Mouse (Mus musculus): Measurements from ENCODE around the gene Duoxa2.
"Not testable (repeated sequence)": the region's sequence is repeated elsewhere in the genome, so short reads cannot be mapped to it uniquely, and the experiment has no call there.

The Duoxa2 gene

DNA sequence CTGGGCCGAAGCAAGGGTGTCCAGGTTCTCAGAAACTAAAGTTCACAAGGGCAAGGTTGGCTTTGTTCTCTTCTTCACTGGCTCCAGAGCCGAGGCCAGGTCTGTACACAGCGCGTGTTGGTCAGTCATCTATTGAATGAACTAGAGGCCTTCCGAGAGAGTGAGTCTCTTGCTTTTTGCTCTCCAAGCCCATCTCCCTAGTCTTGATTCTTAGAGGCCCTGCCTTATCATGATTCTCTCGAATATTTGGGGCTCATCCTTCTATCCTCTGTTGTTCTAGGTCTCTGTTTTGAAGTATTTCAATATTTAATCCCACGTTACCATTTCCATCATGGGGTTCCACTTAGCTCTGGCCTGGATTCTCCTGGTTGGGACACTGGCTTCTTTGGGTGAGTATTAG, 16.7 kb downstream of the Duoxa2 start, which contains the start of gene Duox1:
TSS of gene Duox1 (plus strand) at position 301 of the 400 bp plus-strand sequence.
- peaks cover 51% of the 10 kb centered on the region for H3K4me1 ChIP-seq (replicated peaks; ENCODE audit: low read depth, low read length)
- H3K4me3 ChIP-seq (replicated peaks; ENCODE audit: low read length): no peak within 1 kb of the TSS
- TF ChIP-seq NANOG (IDR thresholded peaks at IDR 0.05; ENCODE audit: borderline replicate concordance, low read length) (no peak), CTCF (conservative IDR thresholded peaks at IDR 0.05; ENCODE audit: low read length) (no peak), POU5F1 (IDR thresholded peaks at IDR 0.05; ENCODE audit: borderline replicate concordance, low read length) (no peak)
- H3K9me3 ChIP-seq (ENCODE audit: low read length): peaks cover 10% of the 10 kb centered on the region
- H3K36me3 ChIP-seq (ENCODE audit: insufficient read depth, low read length): no peaks in the 10 kb centered on the region
- peaks cover 80% of the 10 kb centered on the region for H3K27me3 ChIP-seq (ENCODE audit: insufficient read depth, low read length)

- Histone ChIP-seq H3K27me3 (ENCODE audit: insufficient read depth, low read length) (peaks cover 78% of the 10 kb centered on the region), H3K4me1 (replicated peaks; ENCODE audit: low read depth, low read length) (peaks cover 37% of the 10 kb centered on the region), H3K36me3 (ENCODE audit: insufficient read depth, low read length) (no peaks in the 10 kb centered on the region), H3K9me3 (ENCODE audit: low read length) (peaks cover 10% of the 10 kb centered on the region), H3K4me3 (replicated peaks; ENCODE audit: low read length) (no peak overlapping the region)
- no peak for TF ChIP-seq CTCF (conservative IDR thresholded peaks at IDR 0.05; ENCODE audit: low read length)
- no peak for TF ChIP-seq POU5F1 (IDR thresholded peaks at IDR 0.05; ENCODE audit: borderline replicate concordance, low read length)
- no peak for TF ChIP-seq NANOG (IDR thresholded peaks at IDR 0.05; ENCODE audit: borderline replicate concordance, low read length)
Measured at GRCm38 (mm10) chr2:122317384-122317783, 18.7 kb downstream of the Duoxa2 start.

- TF ChIP-seq CTCF (conservative IDR thresholded peaks at IDR 0.05; ENCODE audit: low read length) (no peak), POU5F1 (IDR thresholded peaks at IDR 0.05; ENCODE audit: borderline replicate concordance, low read length) (no peak), NANOG (IDR thresholded peaks at IDR 0.05; ENCODE audit: borderline replicate concordance, low read length) (no peak)
- Histone ChIP-seq H3K4me1 (replicated peaks; ENCODE audit: low read depth, low read length) (peaks cover 11% of the 10 kb centered on the region), H3K4me3 (replicated peaks; ENCODE audit: low read length) (no peak overlapping the region), H3K36me3 (ENCODE audit: insufficient read depth, low read length) (no peaks in the 10 kb centered on the region), H3K27me3 (ENCODE audit: insufficient read depth, low read length) (peaks cover 41% of the 10 kb centered on the region), H3K9me3 (ENCODE audit: low read length) (no peaks in the 10 kb centered on the region)
Measured at GRCm38 (mm10) chr2:122323960-122324359, 25.3 kb downstream of the Duoxa2 start.

GRCm38 (mm10) chr2:122324586-122324985, 25.9 kb downstream of the Duoxa2 start:
- no peaks in the 10 kb centered on the region for H3K9me3 ChIP-seq (ENCODE audit: low read length)
- H3K4me1 ChIP-seq (replicated peaks; ENCODE audit: low read depth, low read length): peaks cover 7% of the 10 kb centered on the region; the same call in 1 of the 2 replicates
- no peaks in the 10 kb centered on the region for H3K36me3 ChIP-seq (ENCODE audit: insufficient read depth, low read length)
- no peak overlapping the region for H3K4me3 ChIP-seq (replicated peaks; ENCODE audit: low read length)
- TF ChIP-seq POU5F1 (IDR thresholded peaks at IDR 0.05; ENCODE audit: borderline replicate concordance, low read length) (no peak), CTCF (conservative IDR thresholded peaks at IDR 0.05; ENCODE audit: low read length) (no peak), NANOG (IDR thresholded peaks at IDR 0.05; ENCODE audit: borderline replicate concordance, low read length) (no peak)
- peaks cover 40% of the 10 kb centered on the region for H3K27me3 ChIP-seq (ENCODE audit: insufficient read depth, low read length)

DNA sequence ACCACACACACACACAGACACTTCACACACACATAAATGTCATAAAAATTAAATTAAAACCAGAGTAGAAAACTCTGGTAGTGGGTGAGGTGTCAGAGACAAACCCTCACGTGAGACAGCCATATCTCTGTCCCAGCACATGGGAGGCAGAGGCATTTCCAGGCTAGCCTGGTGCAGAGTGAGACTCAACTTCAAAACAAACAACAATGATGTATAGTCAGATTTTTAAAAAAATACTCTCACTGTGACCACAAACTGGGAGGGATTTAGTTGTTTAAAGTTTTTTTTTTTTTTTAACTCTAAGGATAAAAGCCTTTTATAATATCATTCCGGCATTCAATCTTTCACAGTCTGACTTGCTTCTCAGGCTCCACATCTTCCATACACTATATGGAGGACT, 26.7 kb downstream of the Duoxa2 start:
- Histone ChIP-seq H3K9me3 (ENCODE audit: low read length) (no peaks in the 10 kb centered on the region), H3K4me3 (replicated peaks; ENCODE audit: low read length) (no peak overlapping the region), H3K27me3 (ENCODE audit: insufficient read depth, low read length) (peaks cover 35% of the 10 kb centered on the region), H3K36me3 (ENCODE audit: insufficient read depth, low read length) (no peaks in the 10 kb centered on the region), H3K4me1 (replicated peaks; ENCODE audit: low read depth, low read length) (0 out of 2 replicates have a peak, but pooled peaks cover 3% of the 10 kb centered on the region)
- TF ChIP-seq NANOG (IDR thresholded peaks at IDR 0.05; ENCODE audit: borderline replicate concordance, low read length) (no peak), POU5F1 (IDR thresholded peaks at IDR 0.05; ENCODE audit: borderline replicate concordance, low read length) (no peak)

DNA sequence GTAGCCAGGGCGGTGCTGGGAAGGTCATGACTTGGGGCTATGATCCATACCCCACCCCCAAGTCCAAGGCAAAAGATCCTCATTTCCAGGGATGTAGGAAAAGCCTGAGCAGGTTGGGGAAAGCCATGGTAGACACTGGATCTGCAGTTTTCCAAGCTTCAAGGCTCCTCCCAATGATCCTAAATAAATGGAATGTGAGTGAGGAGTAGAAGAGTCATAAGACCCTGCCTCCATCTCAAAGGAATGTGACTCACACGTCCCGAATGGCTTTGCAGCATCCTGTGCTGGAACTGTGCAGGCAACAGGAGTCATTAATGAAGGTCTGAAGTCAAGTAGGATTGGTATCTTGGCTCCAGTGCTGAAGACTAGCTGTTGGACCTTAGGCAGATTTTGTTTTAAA, 29.3 kb downstream of the Duoxa2 start:
- H3K9me3 ChIP-seq (ENCODE audit: low read length): no peaks in the 10 kb centered on the region
- TF ChIP-seq POU5F1 (IDR thresholded peaks at IDR 0.05; ENCODE audit: borderline replicate concordance, low read length): no peak
- TF ChIP-seq CTCF (conservative IDR thresholded peaks at IDR 0.05; ENCODE audit: low read length): no peak
- TF ChIP-seq NANOG (IDR thresholded peaks at IDR 0.05; ENCODE audit: borderline replicate concordance, low read length): no peak

GRCm38 (mm10) chr2:122330317-122330716, 31.6 kb downstream of the Duoxa2 start:
- Histone ChIP-seq H3K27me3 (ENCODE audit: insufficient read depth, low read length) (peaks cover 24% of the 10 kb centered on the region), H3K4me1 (replicated peaks; ENCODE audit: low read depth, low read length) (peaks cover 33% of the 10 kb centered on the region)
- not testable (repeated sequence) for H3K36me3 ChIP-seq (ENCODE audit: insufficient read depth, low read length); H3K9me3 ChIP-seq (ENCODE audit: low read length); H3K4me3 ChIP-seq (replicated peaks; ENCODE audit: low read length)

More for the DNA sequence above, 29.3 kb downstream of the Duoxa2 start:
- H3K27me3 ChIP-seq (ENCODE audit: insufficient read depth, low read length): peaks cover 29% of the 10 kb centered on the region
- H3K4me1 ChIP-seq (replicated peaks; ENCODE audit: low read depth, low read length): peaks cover 9% of the 10 kb centered on the region; the same call in 1 of the 2 replicates
- H3K36me3 ChIP-seq (ENCODE audit: insufficient read depth, low read length): no peaks in the 10 kb centered on the region
- H3K4me3 ChIP-seq (replicated peaks; ENCODE audit: low read length): no peak overlapping the region

- TF ChIP-seq CTCF (conservative IDR thresholded peaks at IDR 0.05; ENCODE audit: low read length): no peak
- TF ChIP-seq NANOG (IDR thresholded peaks at IDR 0.05; ENCODE audit: borderline replicate concordance, low read length): no peak
- no peak for TF ChIP-seq POU5F1 (IDR thresholded peaks at IDR 0.05; ENCODE audit: borderline replicate concordance, low read length)
- Histone ChIP-seq H3K4me1 (replicated peaks; ENCODE audit: low read depth, low read length) (peaks cover 49% of the 10 kb centered on the region), H3K27me3 (ENCODE audit: insufficient read depth, low read length) (peaks cover 38% of the 10 kb centered on the region), H3K9me3 (ENCODE audit: low read length) (no peaks in the 10 kb centered on the region), H3K36me3 (ENCODE audit: insufficient read depth, low read length) (no peaks in the 10 kb centered on the region), H3K4me3 (replicated peaks; ENCODE audit: low read length) (no peak overlapping the region)
Measured at GRCm38 (mm10) chr2:122332222-122332621, 33.5 kb downstream of the Duoxa2 start.

- TF ChIP-seq NANOG (IDR thresholded peaks at IDR 0.05; ENCODE audit: borderline replicate concordance, low read length) (no peak), CTCF (conservative IDR thresholded peaks at IDR 0.05; ENCODE audit: low read length) (no peak), POU5F1 (IDR thresholded peaks at IDR 0.05; ENCODE audit: borderline replicate concordance, low read length) (no peak)
- Histone ChIP-seq H3K27me3 (ENCODE audit: insufficient read depth, low read length) (peaks cover 40% of the 10 kb centered on the region), H3K4me1 (replicated peaks; ENCODE audit: low read depth, low read length) (peaks cover 58% of the 10 kb centered on the region), H3K9me3 (ENCODE audit: low read length) (no peaks in the 10 kb centered on the region), H3K36me3 (ENCODE audit: insufficient read depth, low read length) (no peaks in the 10 kb centered on the region), H3K4me3 (replicated peaks; ENCODE audit: low read length) (no peak overlapping the region)
Measured at GRCm38 (mm10) chr2:122334170-122334569, 35.5 kb downstream of the Duoxa2 start.
